Mouse (Mus musculus): ENCODE data around the gene 1700012A03Rik.

GRCm38 (mm10) chr6:32016841-32017240 lies 33.2 kb upstream of the 1700012A03Rik start:
- TF ChIP-seq POLR2A (IDR thresholded peaks at IDR 0.05; ENCODE audit: borderline replicate concordance, insufficient read depth, low read length) (no peak), CTCF (IDR thresholded peaks at IDR 0.05; ENCODE audit: borderline replicate concordance, insufficient read depth, low read depth, low read length) (no peak)
